Comparison of ENCODE assay signal across 11 mouse cellular contexts in genomic region chr10:5512285-5512684, GRCm38 (mm10). TPM values are rescaled to one million over a fixed set of nuclear protein-coding genes. Genes with fewer than 3 reads are reported as not detected.
DNase-seq lines count a peak whose midpoint lies in the region; TF ChIP-seq lines count a peak whose summit lies in the region.
"Had no signal": no experiment of that assay in that cellular context is flagged by ENCODE, and none has a peak within 500 bp of the region (broad histone marks: within the 10 kb centered on the region; RNA-seq: fewer than 3 reads in every experiment).

No protein-coding gene starts in this region.

- TF ChIP-seq POLR2A in cortical plate, adult 2 months (IDR thresholded peaks at IDR 0.05; ENCODE audit: extremely low read depth, insufficient read depth, low read length): no peak

- peaks cover 6% of the 10 kb centered on the region for H3K4me1 ChIP-seq in cortical plate, adult 2 months (ENCODE audit: control insufficient read depth, insufficient read depth, low read length)
- H3K4me1 ChIP-seq: hindbrain, embryonic 13.5 days; neural tube, embryonic 12.5 days had no signal

- H3K4me3 ChIP-seq in cortical plate, adult 2 months (ENCODE audit: insufficient read depth, low read length): no peak overlapping the region
- H3K4me3 ChIP-seq: hindbrain, embryonic 13.5 days; neural tube, embryonic 12.5 days had no signal

- DNase-seq in heart, postnatal 4 days: peak; percentile 32
- DNase-seq in heart, adult 8-10 months (ENCODE audit: low spot score): no peak
- DNase-seq in testis, postnatal 10 days (ENCODE audit: low spot score): peak; percentile 43
- no peak for DNase-seq in testis, postnatal 14 days (ENCODE audit: low spot score)
- no peak for DNase-seq in c-Kit-positive CD71-positive TER-119-positive erythroid progenitor cells, embryonic 14.5 days (ENCODE audit: low spot score)
- DNase-seq in layer of hippocampus, adult 11-12 months (ENCODE audit: low spot score): no peak
- DNase-seq: right cerebral cortex, postnatal 4 days had no signal

- H3K27ac ChIP-seq in cortical plate, adult 2 months (ENCODE audit: insufficient read depth, low read length): no peak overlapping the region
- H3K27ac ChIP-seq: hindbrain, embryonic 13.5 days; macrophage; neural tube, embryonic 12.5 days had no signal

- TF ChIP-seq CTCF in cortical plate, adult 2 months (IDR thresholded peaks at IDR 0.05; ENCODE audit: extremely low read depth, insufficient read depth, low read length): peak; percentile 34

RNA-seq across cellular contexts. Expression of gene Syne1, which starts 39.0 kb away (rescaled TPM):
- total RNA-seq in heart, postnatal 4 days (2021): 10 to 100 TPM; 84.4 to 84.6 TPM
- 10 to 100 TPM; 57.6 to 65.2 (median 59.0) TPM for total RNA-seq in heart, adult 8-10 months (2022)
- polyA plus RNA-seq in cortical plate, adult 2 months (2012; rRNA removed): 165 and 174 TPM in 2 replicates

Comparison
In these comparisons a context has a peak if more than half of its experiments do, and no peak if none do; other contexts are left out.
1. DNase-seq: peak in heart, postnatal 4 days (single experiment) and testis, postnatal 10 days (single experiment); none in heart, adult 8-10 months (single experiment), testis, postnatal 14 days (single experiment), c-Kit-positive CD71-positive TER-119-positive erythroid progenitor cells, embryonic 14.5 days (single experiment) and layer of hippocampus, adult 11-12 months (single experiment).